Mouse (Mus musculus): ENCODE results near the gene Olfr156. TPM values are rescaled to one million over a fixed set of nuclear protein-coding genes. Genes with fewer than 3 reads are reported as not detected.

Olfr156 gene
- polyA plus RNA-seq, 1 experiment: not detected

DNA sequence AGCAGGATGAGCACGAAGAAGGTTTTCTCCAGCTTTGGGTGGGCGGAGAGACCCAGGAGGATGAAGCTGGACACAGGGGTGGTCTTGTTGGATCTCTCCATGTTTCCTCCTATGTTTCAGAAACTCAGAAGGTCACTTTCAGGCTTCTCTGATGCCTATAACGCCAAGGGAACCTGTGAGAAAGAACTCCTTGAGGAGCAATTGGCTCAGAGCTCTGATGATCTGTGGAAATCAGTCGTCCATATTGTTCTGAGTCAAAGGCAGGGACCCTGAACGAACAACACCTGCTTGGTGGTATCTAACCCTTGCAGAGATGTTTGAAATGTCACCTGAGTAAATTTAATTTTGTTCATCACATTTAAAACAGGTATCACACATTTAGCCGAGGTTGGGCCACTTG lies 52.8 kb downstream of the Olfr156 start, which contains the start of gene Olfr159:
Gene Olfr159, minus strand, starts transcription at position 101 of the 400 bp plus-strand sequence.
- Histone ChIP-seq H3K4me2 (ENCODE audit: low read depth) (no peak within 1 kb of the TSS), H3K27me3 (ENCODE audit: control insufficient read depth, insufficient read depth, insufficient read length) (peaks cover 29% of the 10 kb centered on the region), H3K36me3 (ENCODE audit: control insufficient read depth, insufficient read depth) (no peaks in the 10 kb centered on the region), H3K4me3 (no peak within 1 kb of the TSS), H3ac (ENCODE audit: control insufficient read depth, insufficient read length) (no peak within 1 kb of the TSS), H3K79me2 (ENCODE audit: control insufficient read depth, insufficient read depth) (no peaks in the 10 kb centered on the region)
- TF ChIP-seq MYOD1 (IDR thresholded peaks at IDR 0.05; ENCODE audit: control insufficient read depth in 1 of 3, insufficient read length in 2 of 3, low read depth in 2 of 3) (no peak), E2F4 (IDR thresholded peaks at IDR 0.05; ENCODE audit: insufficient read depth) (no peak), POLR2A (IDR thresholded peaks at IDR 0.05; ENCODE audit: insufficient read length, low read depth) (no peak), USF1 (IDR thresholded peaks at IDR 0.05; ENCODE audit: low read depth) (no peak), CEBPB (IDR thresholded peaks at IDR 0.05; ENCODE audit: insufficient read depth, poor library complexity, severe bottlenecking) (no peak), REST (IDR thresholded peaks at IDR 0.05; ENCODE audit: insufficient read depth, insufficient read length) (no peak), TCF3 (IDR thresholded peaks at IDR 0.05; ENCODE audit: insufficient read length, low read depth) (no peak), MYOG (IDR thresholded peaks at IDR 0.05; ENCODE audit: control insufficient read depth in 1 of 3, insufficient read depth in 1 of 3, insufficient read length in 2 of 3, low read depth in 2 of 3) (no peak), POLR2AphosphoS2 (IDR thresholded peaks at IDR 0.05; ENCODE audit: insufficient read length, low read depth) (no peak), TCF12 (IDR thresholded peaks at IDR 0.05; ENCODE audit: insufficient read depth, poor library complexity, severe bottlenecking) (no peak), SRF (IDR thresholded peaks at IDR 0.05; ENCODE audit: control insufficient read depth, insufficient read length, low read depth) (no peak), MAX (IDR thresholded peaks at IDR 0.05; ENCODE audit: low read depth) (no peak)

Other genes with a start within 250 kb of the Olfr156 start
- 28.6 TPM for gene Rgp1, start 245.2 kb downstream of the Olfr156 start, polyA plus RNA-seq (2012; fragmentation: generic; extraction: Trizol)
- gene Gba2, start 245.0 kb downstream of the Olfr156 start, polyA plus RNA-seq (2012; fragmentation: generic; extraction: Trizol): 5.9 TPM
- gene Msmp, start 239.4 kb downstream of the Olfr156 start, polyA plus RNA-seq (2012; fragmentation: generic; extraction: Trizol): not detected
- gene Npr2, start 192.0 kb downstream of the Olfr156 start, polyA plus RNA-seq (2012; fragmentation: generic; extraction: Trizol): 9.1 TPM
- 0.02 TPM for gene Spag8, start 170.3 kb downstream of the Olfr156 start, polyA plus RNA-seq (2012; fragmentation: generic; extraction: Trizol)
- gene Hint2, start 167.4 kb downstream of the Olfr156 start, polyA plus RNA-seq (2012; fragmentation: generic; extraction: Trizol): 99.1 TPM
- 1.7 TPM for gene Tmem8b, start 154.9 kb downstream of the Olfr156 start, polyA plus RNA-seq (2012; fragmentation: generic; extraction: Trizol)
- 3.4 TPM for gene Fam221b, start 154.8 kb downstream of the Olfr156 start, polyA plus RNA-seq (2012; fragmentation: generic; extraction: Trizol)
- gene Olfr70, start 123.1 kb downstream of the Olfr156 start, polyA plus RNA-seq (2012; fragmentation: generic; extraction: Trizol): not detected
- gene Olfr71, start 113.6 kb downstream of the Olfr156 start, polyA plus RNA-seq (2012; fragmentation: generic; extraction: Trizol): not detected
- gene Hrct1, start 96.7 kb downstream of the Olfr156 start, polyA plus RNA-seq (2012; fragmentation: generic; extraction: Trizol): 0.78 TPM
- gene Spaar, start 93.9 kb downstream of the Olfr156 start, polyA plus RNA-seq (2012; fragmentation: generic; extraction: Trizol): 0.02 TPM
- gene Olfr159, start 52.9 kb downstream of the Olfr156 start, polyA plus RNA-seq (2012; fragmentation: generic; extraction: Trizol): not detected
- not detected for gene Olfr157, start 16.3 kb upstream of the Olfr156 start, polyA plus RNA-seq (2012; fragmentation: generic; extraction: Trizol)
- gene Olfr155, start 27.7 kb upstream of the Olfr156 start, polyA plus RNA-seq (2012; fragmentation: generic; extraction: Trizol): not detected
- gene Reck, start 51.6 kb upstream of the Olfr156 start, polyA plus RNA-seq (2012; fragmentation: generic; extraction: Trizol): 0.61 TPM
- gene Glipr2, start 133.5 kb upstream of the Olfr156 start, polyA plus RNA-seq (2012; fragmentation: generic; extraction: Trizol): 113 TPM
- 0.22 TPM for gene Ccin, start 159.6 kb upstream of the Olfr156 start, polyA plus RNA-seq (2012; fragmentation: generic; extraction: Trizol)
- 273 TPM for gene Clta, start 180.6 kb upstream of the Olfr156 start, polyA plus RNA-seq (2012; fragmentation: generic; extraction: Trizol)